Mouse (Mus musculus): Measurements from ENCODE around the gene Shroom1.

Gene Shroom1

DNA sequence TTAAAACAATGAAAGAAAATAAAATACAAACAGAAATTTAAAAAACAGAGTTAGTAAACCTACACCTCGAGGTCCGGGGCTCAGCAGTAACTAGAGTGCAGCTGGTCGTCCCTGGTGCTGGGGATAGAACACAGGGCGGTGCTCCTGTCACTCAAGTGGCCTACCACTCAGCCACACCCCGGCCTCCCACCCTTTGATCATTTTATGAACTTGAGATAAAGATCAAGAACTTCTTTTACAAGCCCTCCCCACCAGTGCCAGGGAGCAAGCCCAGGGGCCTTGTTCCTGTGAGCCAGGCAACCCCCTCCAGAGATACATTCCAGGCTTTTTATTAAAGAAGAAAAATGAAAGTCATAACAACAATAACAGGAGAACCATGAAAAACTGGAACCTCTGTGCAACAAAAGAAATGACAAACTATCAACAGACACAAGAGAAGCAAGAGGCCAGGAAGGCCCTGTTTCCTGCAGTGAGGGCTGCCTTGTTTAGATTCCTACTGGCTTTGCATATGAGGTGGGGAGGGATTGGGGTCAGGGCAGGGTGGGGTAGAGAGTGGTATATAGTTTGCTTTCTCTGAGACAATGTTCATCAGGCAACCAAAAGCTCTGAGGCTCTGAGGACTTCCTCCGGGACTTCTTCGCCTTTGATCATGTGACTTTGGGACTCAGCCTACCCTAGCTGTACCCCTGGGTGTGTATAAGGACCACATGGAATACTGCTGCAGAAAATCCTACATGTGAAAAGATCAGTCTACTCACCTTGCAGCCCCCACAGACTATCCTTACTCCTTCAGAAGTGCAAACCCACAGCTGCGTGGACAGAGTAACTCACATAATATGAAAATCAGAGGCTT lies 60.0 kb downstream of the Shroom1 start:
- no peak for DNase-seq (ENCODE audit: low spot score)
